Mouse (Mus musculus) ES-E14 (cell line): ENCODE data around the gene Mipol1. TPM values are rescaled to one million over a fixed set of nuclear protein-coding genes. Genes with fewer than 3 reads are reported as not detected.

Experiments
- DNase-seq: peaks from one replicate; pipeline ENCODE4 v3.0.0-alpha.2; 2013; ENCODE audit warnings: low read depth, low spot score
- H3K27ac ChIP-seq: 2 replicates; pipeline ENCODE4 v1.5.1; 2012; ENCODE audit warnings: low read depth, mild to moderate bottlenecking, low read length, moderate library complexity, mixed read lengths; ENCODE audit not compliant: poor library complexity, insufficient read depth, severe bottlenecking
- H3K36me3 ChIP-seq: 2 replicates; pipeline ENCODE4 v1.6.1; 2012; ENCODE audit warnings: mild to moderate bottlenecking, low read length, moderate library complexity, mixed read lengths; ENCODE audit not compliant: control insufficient read depth, poor library complexity, insufficient read depth, severe bottlenecking
- H3K4me1 ChIP-seq, 2 experiments: fragments of 150-350 bp in 1 of 2; sonication (generic) in 1 of 2; 2 replicates each; pipeline ENCODE4 v1.6.1; 2012; ENCODE audit warnings: low read length in 2 of 2, mild to moderate bottlenecking in 1 of 2, mixed read lengths in 1 of 2; ENCODE audit not compliant: control insufficient read depth in 2 of 2, insufficient read depth in 2 of 2, poor library complexity in 1 of 2
- H3K4me3 ChIP-seq, 2 experiments: fragments of 150-350 bp in 1 of 2; sonication (generic) in 1 of 2; 2 replicates each; pipeline ENCODE4 v1.5.1; 2012; ENCODE audit warnings: low read length in 2 of 2, low read depth in 1 of 2, mild to moderate bottlenecking in 1 of 2, mixed read lengths in 1 of 2; ENCODE audit not compliant: insufficient read depth in 1 of 2, poor library complexity in 1 of 2, severe bottlenecking in 1 of 2
- H3K9ac ChIP-seq: 2 replicates; pipeline ENCODE4 v1.6.1; 2012; ENCODE audit warnings: low read depth, mild to moderate bottlenecking, low read length, mixed read lengths; ENCODE audit not compliant: poor library complexity, insufficient read depth, severe bottlenecking
- H3K9me3 ChIP-seq: fragments of 150-350 bp; sonication (generic); 2 replicates; pipeline ENCODE4 v1.6.1; 2012; ENCODE audit warnings: low read depth, mild to moderate bottlenecking, low read length; ENCODE audit not compliant: control insufficient read depth, insufficient read depth
- CHD2 ChIP-seq: IDR thresholded peaks from 2 replicates; pipeline ENCODE4 v1.6.1; 2014; ENCODE audit warnings: mild to moderate bottlenecking, low read depth, low read length, inconsistent platforms
- HCFC1 ChIP-seq: IDR thresholded peaks from 2 replicates; pipeline ENCODE4 v1.6.1; 2012; ENCODE audit warnings: low read length, inconsistent platforms, borderline replicate concordance; ENCODE audit not compliant: insufficient read depth
- MAFK ChIP-seq: IDR thresholded peaks from 2 replicates; pipeline ENCODE4 v1.6.1; 2014; ENCODE audit warnings: mild to moderate bottlenecking, low read depth, low read length, inconsistent platforms; ENCODE audit not compliant: insufficient read depth
- ZC3H11A ChIP-seq: IDR thresholded peaks from 2 replicates; pipeline ENCODE4 v1.6.1; 2012; ENCODE audit warnings: low read depth, mild to moderate bottlenecking, inconsistent platforms, low read length, borderline replicate concordance
- ZNF384 ChIP-seq: IDR thresholded peaks from 2 replicates; pipeline ENCODE4 v1.6.1; 2012; ENCODE audit warnings: low read depth, low read length, inconsistent platforms
- in situ Hi-C, 2 experiments: fragments of 600-800 bp; cut with MboI; formaldehyde crosslinking; loops; one replicate each; pipeline ENCODE4 v1.15.1; 2025; ENCODE audit warnings: low sequenced_read_pairs in 2 of 2, inconsistent platforms in 1 of 2; ENCODE audit not compliant: unreplicated experiment in 2 of 2
- total RNA-seq: library from RNA; depleted of rRNA; stranded (reverse); fragments of 300-350 nt; gene quantifications from 2 replicates; pipeline ENCODE4 v1.2.3, GENCODE M21; 2012

The Mipol1 gene
- total RNA-seq, 1 experiment = 8.2 TPM

DNA sequence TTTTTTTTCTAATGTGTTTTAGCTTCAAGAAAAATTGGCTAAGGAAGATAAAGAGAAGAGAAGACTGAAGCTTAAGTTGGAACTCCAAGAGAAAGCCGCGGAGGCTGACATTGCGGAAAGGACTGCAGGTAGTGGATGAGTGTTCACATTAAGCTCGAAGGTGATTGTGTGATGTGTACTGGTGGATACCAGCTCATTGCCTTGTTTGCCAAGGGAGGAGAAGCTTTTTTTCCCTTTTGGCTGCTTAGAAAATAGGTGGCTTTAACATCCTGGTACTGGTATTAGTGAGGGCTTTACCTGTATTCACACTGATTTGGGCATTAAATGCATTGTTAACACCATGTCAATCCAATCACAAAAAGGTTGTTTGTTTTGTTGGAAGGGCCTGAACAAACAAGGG, 77.1 kb downstream of the Mipol1 start:
- Histone ChIP-seq H3K9ac (no peak overlapping the region), H3K4me1 (no peaks in the 10 kb centered on the region), H3K4me3 (no peak overlapping the region), H3K36me3 (no peaks in the 10 kb centered on the region), H3K27ac (no peak overlapping the region), H3K9me3 (no peaks in the 10 kb centered on the region)
- in situ Hi-C loops = no loop called here
- no peak for DNase-seq
- TF ChIP-seq ZNF384 (no peak), HCFC1 (no peak), ZC3H11A (no peak), CHD2 (no peak), MAFK (no peak)

- no peak overlapping the region for H3K9ac ChIP-seq
- no peak for DNase-seq
- in situ Hi-C loops = no loop called here
These were observed 77.5 kb downstream of the Mipol1 start for GRCm38 (mm10) chr12:57307748-57308147.

DNA sequence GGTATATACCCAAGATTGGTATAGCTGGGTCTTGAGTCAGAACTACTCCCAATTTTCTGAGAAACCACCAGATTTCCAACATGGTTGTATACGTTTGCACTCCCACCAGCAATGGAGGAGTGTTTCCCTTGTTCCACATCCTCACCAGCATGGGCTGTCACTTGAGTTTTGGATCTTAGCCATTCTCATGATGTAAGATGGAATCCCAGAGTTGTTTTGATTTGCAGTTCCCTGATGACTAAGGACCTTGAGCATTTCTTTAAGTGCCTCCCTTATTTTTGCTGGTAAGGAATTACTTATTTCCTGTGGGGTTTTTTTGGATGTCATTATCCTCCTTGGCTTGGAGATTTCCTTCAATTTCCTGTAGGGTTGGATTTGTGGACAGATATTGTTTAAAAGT, 108.8 kb downstream of the Mipol1 start:
- in situ Hi-C loops = no loop called here
- DNase-seq = no peak
- Histone ChIP-seq H3K4me1 (no peaks in the 10 kb centered on the region), H3K9ac (no peak overlapping the region), H3K36me3 (no peaks in the 10 kb centered on the region), H3K4me3 (no peak overlapping the region), H3K27ac (no peak overlapping the region), H3K9me3 (no peaks in the 10 kb centered on the region)
- TF ChIP-seq ZC3H11A = no peak
- no peak for TF ChIP-seq HCFC1
- TF ChIP-seq CHD2 = no peak
- no peak for TF ChIP-seq ZNF384
- TF ChIP-seq MAFK = no peak

More at GRCm38 (mm10) chr12:57307748-57308147, 77.5 kb downstream of the Mipol1 start:
- H3K27ac ChIP-seq = no peak overlapping the region
- H3K36me3 ChIP-seq = no peaks in the 10 kb centered on the region
- H3K4me1 ChIP-seq = no peaks in the 10 kb centered on the region
- TF ChIP-seq CHD2 (no peak), HCFC1 (no peak)
- no peaks in the 10 kb centered on the region for H3K9me3 ChIP-seq
- H3K4me3 ChIP-seq = no peak overlapping the region

GRCm38 (mm10) chr12:57340111-57340510, 109.9 kb downstream of the Mipol1 start:
- no peak overlapping the region for H3K9ac ChIP-seq
- no peak for TF ChIP-seq ZNF384
- TF ChIP-seq ZC3H11A = no peak
- no peak for TF ChIP-seq HCFC1
- TF ChIP-seq CHD2 = no peak
- no peak for TF ChIP-seq MAFK
- no peak overlapping the region for H3K4me3 ChIP-seq
- no peaks in the 10 kb centered on the region for H3K36me3 ChIP-seq
- H3K27ac ChIP-seq = no peak overlapping the region
- in situ Hi-C loops = no loop called here
- no peaks in the 10 kb centered on the region for H3K9me3 ChIP-seq
- no peaks in the 10 kb centered on the region for H3K4me1 ChIP-seq
- DNase-seq = no peak

GRCm38 (mm10) chr12:57362732-57363131, 132.5 kb downstream of the Mipol1 start:
- TF ChIP-seq ZC3H11A (no peak), HCFC1 (no peak), CHD2 (no peak), ZNF384 (no peak), MAFK (no peak)
- no peak overlapping the region for H3K27ac ChIP-seq
- no peak for DNase-seq
- no peaks in the 10 kb centered on the region for H3K9me3 ChIP-seq
- no peak overlapping the region for H3K4me3 ChIP-seq
- no peaks in the 10 kb centered on the region for H3K4me1 ChIP-seq
- no peaks in the 10 kb centered on the region for H3K36me3 ChIP-seq
- in situ Hi-C loops = no loop called here
- H3K9ac ChIP-seq = no peak overlapping the region
